15 mouse cellular contexts compared by ENCODE assay signal in genomic region chr4:82393021-82393420, GRCm38 (mm10).
A peak's percentile ranks its signal among the peaks of the same experiment; 100 is the strongest.
DNase-seq lines count a peak whose midpoint lies in the region; ATAC-seq and TF ChIP-seq lines count a peak whose summit lies in the region.
"Had no signal": no experiment of that assay in that cellular context is flagged by ENCODE, and none has a peak within 500 bp of the region (broad histone marks: within the 10 kb centered on the region; RNA-seq: fewer than 3 reads in every experiment).

No protein-coding gene starts in this region.

- no peak overlapping the region for H3K4me3 ChIP-seq in forebrain, embryonic 16.5 days (replicated peaks; ENCODE audit: low read length)
- H3K4me3 ChIP-seq in forebrain, embryonic 10.5 days: no peak overlapping the region
- H3K4me3 ChIP-seq in lung, embryonic 16.5 days (ENCODE audit: low read length): no peak overlapping the region
- H3K4me3 ChIP-seq in kidney, embryonic 16.5 days (ENCODE audit: low read length): no peak overlapping the region
- H3K4me3 ChIP-seq in olfactory bulb, adult 2 months (ENCODE audit: insufficient read depth, low read depth, low read length): no peak overlapping the region
- H3K4me3 ChIP-seq: erythroblast, embryonic 14.5 days; hindbrain, embryonic 12.5 days had no signal

- H3K9ac ChIP-seq in forebrain, embryonic 16.5 days (replicated peaks; ENCODE audit: low read depth, low read length): no peak overlapping the region
- no peak overlapping the region; the same call in 1 of the 2 replicates for H3K9ac ChIP-seq in lung, embryonic 16.5 days (ENCODE audit: low read length)
- no peak overlapping the region for H3K9ac ChIP-seq in kidney, embryonic 16.5 days (replicated peaks; ENCODE audit: low read length)
- H3K9ac ChIP-seq: hindbrain, embryonic 12.5 days had no signal

- no peaks in the 10 kb centered on the region for H3K27me3 ChIP-seq in forebrain, embryonic 16.5 days (replicated peaks; ENCODE audit: control insufficient read depth, insufficient read depth, low read length)
- no peaks in the 10 kb centered on the region for H3K27me3 ChIP-seq in forebrain, embryonic 10.5 days (ENCODE audit: poor library complexity, severe bottlenecking)
- no peaks in the 10 kb centered on the region for H3K27me3 ChIP-seq in lung, embryonic 16.5 days (ENCODE audit: control insufficient read depth, insufficient read depth, low read depth, low read length)
- no peaks in the 10 kb centered on the region for H3K27me3 ChIP-seq in kidney, embryonic 16.5 days (ENCODE audit: insufficient read depth, low read length)
- H3K27me3 ChIP-seq: hindbrain, embryonic 12.5 days had no signal

- no peaks in the 10 kb centered on the region for H3K9me3 ChIP-seq in forebrain, embryonic 16.5 days (ENCODE audit: control insufficient read depth, low read length)
- H3K9me3 ChIP-seq in forebrain, embryonic 10.5 days: no peaks in the 10 kb centered on the region
- H3K9me3 ChIP-seq in lung, embryonic 16.5 days (ENCODE audit: control insufficient read depth, low read length): no peaks in the 10 kb centered on the region
- H3K9me3 ChIP-seq in kidney, embryonic 16.5 days (ENCODE audit: low read length): no peaks in the 10 kb centered on the region
- H3K9me3 ChIP-seq: hindbrain, embryonic 12.5 days had no signal

- peaks cover 26% of the 10 kb centered on the region for H3K4me1 ChIP-seq in forebrain, embryonic 16.5 days (replicated peaks; ENCODE audit: control insufficient read depth, insufficient read depth, low read length)
- H3K4me1 ChIP-seq in forebrain, embryonic 10.5 days: peaks cover 19% of the 10 kb centered on the region
- H3K4me1 ChIP-seq in lung, embryonic 16.5 days (replicated peaks; ENCODE audit: control insufficient read depth, insufficient read depth, low read length): peaks cover 27% of the 10 kb centered on the region
- no peaks in the 10 kb centered on the region; the same call in 1 of the 2 replicates for H3K4me1 ChIP-seq in kidney, embryonic 16.5 days (ENCODE audit: insufficient read depth, low read length)
- no peaks in the 10 kb centered on the region; the same call in 1 of the 2 replicates for H3K4me1 ChIP-seq in olfactory bulb, adult 2 months (ENCODE audit: control insufficient read depth, insufficient read depth, low read length)
- H3K4me1 ChIP-seq: hindbrain, embryonic 12.5 days had no signal

- H3K36me3 ChIP-seq in forebrain, embryonic 16.5 days (ENCODE audit: control insufficient read depth, insufficient read depth): no peaks in the 10 kb centered on the region
- H3K36me3 ChIP-seq in forebrain, embryonic 10.5 days (replicated peaks): no peaks in the 10 kb centered on the region; the same call in 1 of the 2 replicates
- no peaks in the 10 kb centered on the region for H3K36me3 ChIP-seq in lung, embryonic 16.5 days (ENCODE audit: control insufficient read depth, insufficient read depth, low read length)
- no peaks in the 10 kb centered on the region for H3K36me3 ChIP-seq in kidney, embryonic 16.5 days (ENCODE audit: insufficient read depth, low read length)
- H3K36me3 ChIP-seq: hindbrain, embryonic 12.5 days had no signal

- no peak for TF ChIP-seq CTCF in olfactory bulb, adult 2 months (IDR thresholded peaks at IDR 0.05; ENCODE audit: insufficient read depth, low read depth, low read length)

- WGBS in forebrain, embryonic 16.5 days: 76% methylated on average over 4 of the region's 4 CpGs
- WGBS in forebrain, embryonic 10.5 days: 76% methylated on average over 4 of the region's 4 CpGs
- 51% methylated on average over 4 of the region's 4 CpGs for WGBS in lung, embryonic 16.5 days
- 74% methylated on average over 4 of the region's 4 CpGs for WGBS in kidney, embryonic 16.5 days
- 75% methylated on average over 4 of the region's 4 CpGs for WGBS in olfactory bulb, adult 2 months

- DNase-seq in forebrain, embryonic 10.5 days (ENCODE audit: extremely low spot score, low spot score): no peak
- DNase-seq in lung, postnatal 36 days: no peak
- no peak for DNase-seq in spleen, adult 18-20 months
- no peak for DNase-seq in frontal cortex, adult 2 months (ENCODE audit: extremely low spot score in 1 of 2, low spot score in 1 of 2)
- DNase-seq: cerebellum, postnatal 14 days; layer of hippocampus, adult 9-11 months; right cerebral cortex, postnatal 4 days; thymus, adult 2 months had no signal

- no peak overlapping the region for H3K4me2 ChIP-seq in forebrain, embryonic 16.5 days (ENCODE audit: low read length)
- H3K4me2 ChIP-seq in lung, embryonic 16.5 days (ENCODE audit: low read depth, low read length): no peak overlapping the region
- no peak overlapping the region for H3K4me2 ChIP-seq in kidney, embryonic 16.5 days (replicated peaks; ENCODE audit: low read depth, low read length)
- H3K4me2 ChIP-seq: hindbrain, embryonic 12.5 days; midbrain, embryonic 11.5 days had no signal

- H3K27ac ChIP-seq in forebrain, embryonic 16.5 days (ENCODE audit: low read length): peak overlapping the region; percentile 37; the same call in 1 of the 2 replicates
- H3K27ac ChIP-seq in forebrain, embryonic 10.5 days: no peak overlapping the region
- peak overlapping the region; percentile 89 for H3K27ac ChIP-seq in lung, embryonic 16.5 days (ENCODE audit: low read length)
- H3K27ac ChIP-seq in kidney, embryonic 16.5 days (ENCODE audit: low read length): peak overlapping the region; percentile 48; the same call in 1 of the 2 replicates
- 0 out of 2 replicates have a peak overlapping the region, but pooled peaks have one; percentile 21 for H3K27ac ChIP-seq in olfactory bulb, adult 2 months (ENCODE audit: insufficient read depth, low read depth, low read length)
- H3K27ac ChIP-seq: hindbrain, embryonic 12.5 days had no signal

- TF ChIP-seq POLR2A in olfactory bulb, adult 2 months (IDR thresholded peaks at IDR 0.05; ENCODE audit: insufficient read depth, low read depth, low read length): no peak

- ATAC-seq in forebrain, embryonic 16.5 days: no peak
- ATAC-seq in lung, embryonic 16.5 days (ENCODE audit: low read depth): no peak
- peak; percentile 82 for ATAC-seq in kidney, embryonic 16.5 days (ENCODE audit: low FRiP score, low TSS enrichment)
